Mouse (Mus musculus) heart, adult 2 months (tissue): ENCODE measurements around the gene Clstn2.

ENCODE experiments used
- CTCF ChIP-seq: fragments of 200-600 bp; IDR thresholded peaks from 2 replicates; pipeline ENCODE4 v1.8.1; 2022; ENCODE audit warnings: antibody characterized with exemption, mild to moderate bottlenecking, moderate library complexity
- EP300 ChIP-seq: fragments of 200-500 bp; IDR thresholded peaks from 2 replicates; pipeline ENCODE4 v1.6.1; 2011; ENCODE audit warnings: low read depth, low read length, control low read depth; ENCODE audit not compliant: insufficient read depth
- POLR2A ChIP-seq: fragments of 200-500 bp; IDR thresholded peaks from 2 replicates; pipeline ENCODE4 v1.6.1; 2011; ENCODE audit warnings: mild to moderate bottlenecking, low read depth, low read length, control low read depth; ENCODE audit not compliant: insufficient read depth

GRCm38 (mm10) chr9:97774991-97775390, 258.0 kb downstream of the Clstn2 start:
- TF ChIP-seq POLR2A (no peak), EP300 (no peak), CTCF (no peak)
